Mouse (Mus musculus) embryonic facial prominence, embryonic 10.5 days (tissue): ENCODE results near the gene Rmdn3. TPM values are rescaled to one million over a fixed set of nuclear protein-coding genes. Genes with fewer than 3 reads are reported as not detected.

Experiments
- DNase-seq: peaks from one replicate; pipeline ENCODE4 v3.0.0-alpha.2; 2017; ENCODE audit warnings: low spot score
- H3K27ac ChIP-seq: fragments of 300-500 bp; sonication (generic); replicated peaks from 2 replicates; pipeline ENCODE4 v1.5.1; 2016; ENCODE audit warnings: mild to moderate bottlenecking
- H3K27me3 ChIP-seq: fragments of 300-500 bp; sonication (generic); replicated peaks from 2 replicates; pipeline ENCODE4 v1.6.1; 2016; ENCODE audit warnings: low read depth, mild to moderate bottlenecking; ENCODE audit not compliant: poor library complexity, severe bottlenecking
- H3K36me3 ChIP-seq: fragments of 300-500 bp; sonication (generic); replicated peaks from 2 replicates; pipeline ENCODE4 v1.6.1; 2016; ENCODE audit warnings: mild to moderate bottlenecking, moderate library complexity
- H3K4me1 ChIP-seq: fragments of 300-500 bp; sonication (generic); 2 replicates; pipeline ENCODE4 v1.6.1; 2016
- H3K4me3 ChIP-seq: fragments of 300-500 bp; sonication (generic); 2 replicates; pipeline ENCODE4 v1.5.1; 2016; ENCODE audit warnings: mild to moderate bottlenecking, moderate library complexity
- H3K9me3 ChIP-seq: fragments of 300-500 bp; sonication (generic); 2 replicates; pipeline ENCODE4 v1.6.1; 2016; ENCODE audit warnings: mild to moderate bottlenecking
- WGBS: fragments of 180-500 bp; shearing (Covaris S2); methylation state at CpG from one replicate; pipeline ENCODE4 v1.1.7; 2016; 5-methylcytosine and 5-hydroxymethylcytosine counted together
- polyA plus RNA-seq: library from polyadenylated mRNA; unstranded; fragments of >200 nt; fragmentation: Nextera tagmentation; extraction: Ambion mirVana; gene quantifications from 2 replicates; pipeline ENCODE4 v1.2.1, GENCODE M21; 2016

Gene Rmdn3
- polyA plus RNA-seq, 1 experiment from 2014 or later = 47.3 TPM

- 0 out of 2 replicates have a peak, but pooled peaks cover 6% of the 10 kb centered on the region for H3K27me3 ChIP-seq
- 90% methylated on average over 5 of the region's 5 CpGs for WGBS
- no peak overlapping the region for H3K4me3 ChIP-seq
- DNase-seq = no peak
- H3K4me1 ChIP-seq = peaks cover 32% of the 10 kb centered on the region
- H3K36me3 ChIP-seq = peaks cover 46% of the 10 kb centered on the region
- H3K27ac ChIP-seq = no peak overlapping the region
- H3K9me3 ChIP-seq = no peaks in the 10 kb centered on the region
Measured at GRCm38 (mm10) chr2:119177384-119177939, 20.6 kb upstream of the Rmdn3 start.

- Histone ChIP-seq H3K4me1 (peaks cover 37% of the 10 kb centered on the region), H3K9me3 (no peaks in the 10 kb centered on the region), H3K27ac (no peak overlapping the region), H3K27me3 (0 out of 2 replicates have a peak, but pooled peaks cover 6% of the 10 kb centered on the region), H3K4me3 (no peak overlapping the region), H3K36me3 (peaks cover 48% of the 10 kb centered on the region)
- DNase-seq = no peak
- WGBS = 61% methylated on average over 3 of the region's 3 CpGs
Measured at GRCm38 (mm10) chr2:119176761-119177160, 19.9 kb upstream of the Rmdn3 start.

GRCm38 (mm10) chr2:119175614-119176013 lies 18.8 kb upstream of the Rmdn3 start:
- 63% methylated on average over 6 of the region's 6 CpGs for WGBS
- DNase-seq = no peak
- no peak overlapping the region for H3K27ac ChIP-seq

GRCm38 (mm10) chr2:119174866-119175265 lies 18.0 kb upstream of the Rmdn3 start:
- no peak for DNase-seq
- no peak overlapping the region for H3K4me3 ChIP-seq
- H3K27ac ChIP-seq = no peak overlapping the region; the same call in 1 of the 2 replicates
- H3K9me3 ChIP-seq = no peaks in the 10 kb centered on the region
- peaks cover 38% of the 10 kb centered on the region for H3K4me1 ChIP-seq
- 53% methylated on average over 14 of the region's 14 CpGs for WGBS
- H3K27me3 ChIP-seq = peaks cover 9% of the 10 kb centered on the region; the same call in 1 of the 2 replicates
- H3K36me3 ChIP-seq = peaks cover 35% of the 10 kb centered on the region

More at GRCm38 (mm10) chr2:119175614-119176013, 18.8 kb upstream of the Rmdn3 start:
- 0 out of 2 replicates have a peak, but pooled peaks cover 6% of the 10 kb centered on the region for H3K27me3 ChIP-seq
- peaks cover 43% of the 10 kb centered on the region for H3K36me3 ChIP-seq
- no peaks in the 10 kb centered on the region for H3K9me3 ChIP-seq
- H3K4me3 ChIP-seq = no peak overlapping the region
- H3K4me1 ChIP-seq = peaks cover 38% of the 10 kb centered on the region

- no peak for DNase-seq
Measured at GRCm38 (mm10) chr2:119173991-119174651, 17.3 kb upstream of the Rmdn3 start, which contains the start of gene Gm14137. Gm14137 (plus strand) TSS chr2:119174509.

GRCm38 (mm10) chr2:119172862-119173576 lies 16.2 kb upstream of the Rmdn3 start:
- Histone ChIP-seq H3K4me1 (peaks cover 40% of the 10 kb centered on the region), H3K9me3 (no peaks in the 10 kb centered on the region), H3K4me3 (no peak overlapping the region), H3K27ac (no peak overlapping the region), H3K27me3 (peaks cover 28% of the 10 kb centered on the region), H3K36me3 (peaks cover 19% of the 10 kb centered on the region)
- 32% methylated on average over 13 of the region's 13 CpGs for WGBS
- no peak for DNase-seq

More at GRCm38 (mm10) chr2:119173991-119174651, 17.3 kb upstream of the Rmdn3 start, which contains the start of gene Gm14137:
- H3K36me3 ChIP-seq = peaks cover 28% of the 10 kb centered on the region
- 0 out of 2 replicates have a peak within 1 kb of the TSS, but pooled peaks have one; percentile 16 for H3K4me3 ChIP-seq
- peaks cover 38% of the 10 kb centered on the region for H3K4me1 ChIP-seq
- WGBS = 38% methylated on average over 8 of the region's 8 CpGs
- H3K9me3 ChIP-seq = no peaks in the 10 kb centered on the region
- peaks cover 17% of the 10 kb centered on the region for H3K27me3 ChIP-seq
- no peak within 1 kb of the TSS; the same call in 1 of the 2 replicates for H3K27ac ChIP-seq

- Histone ChIP-seq H3K36me3 (peaks cover 16% of the 10 kb centered on the region; the same call in 1 of the 2 replicates), H3K4me3 (no peak overlapping the region), H3K9me3 (no peaks in the 10 kb centered on the region), H3K27me3 (peaks cover 33% of the 10 kb centered on the region), H3K4me1 (peaks cover 46% of the 10 kb centered on the region), H3K27ac (no peak overlapping the region)
- DNase-seq = no peak
- WGBS = 87% methylated on average over 7 of the region's 7 CpGs
Measured at GRCm38 (mm10) chr2:119172446-119172845, 15.6 kb upstream of the Rmdn3 start.

- DNase-seq = no peak
- no peak overlapping the region for H3K27ac ChIP-seq
- H3K4me1 ChIP-seq = peaks cover 55% of the 10 kb centered on the region
- H3K27me3 ChIP-seq = peaks cover 42% of the 10 kb centered on the region
- WGBS = 72% methylated on average over 8 of the region's 8 CpGs
- no peak overlapping the region for H3K4me3 ChIP-seq
- H3K9me3 ChIP-seq = no peaks in the 10 kb centered on the region
- H3K36me3 ChIP-seq = peaks cover 16% of the 10 kb centered on the region; the same call in 1 of the 2 replicates
Measured at GRCm38 (mm10) chr2:119171574-119171973, 14.7 kb upstream of the Rmdn3 start.

- WGBS = 89% methylated on average over 2 of the region's 2 CpGs
- Histone ChIP-seq H3K36me3 (peaks cover 13% of the 10 kb centered on the region; the same call in 1 of the 2 replicates), H3K4me3 (no peak overlapping the region), H3K4me1 (peaks cover 52% of the 10 kb centered on the region), H3K27ac (no peak overlapping the region), H3K27me3 (peaks cover 55% of the 10 kb centered on the region), H3K9me3 (no peaks in the 10 kb centered on the region)
- no peak for DNase-seq
Measured at GRCm38 (mm10) chr2:119170282-119170681, 13.4 kb upstream of the Rmdn3 start.

GRCm38 (mm10) chr2:119167866-119168256 lies 11.0 kb upstream of the Rmdn3 start:
- Histone ChIP-seq H3K27me3 (peaks cover 63% of the 10 kb centered on the region), H3K4me1 (peaks cover 31% of the 10 kb centered on the region), H3K36me3 (peaks cover 6% of the 10 kb centered on the region; the same call in 1 of the 2 replicates), H3K9me3 (no peaks in the 10 kb centered on the region), H3K27ac (0 out of 2 replicates have a peak overlapping the region, but pooled peaks have one; percentile 8), H3K4me3 (peak overlapping the region; percentile 67)
- no peak for DNase-seq
- 3% methylated on average over 26 of the region's 26 CpGs for WGBS

GRCm38 (mm10) chr2:119166901-119167865 lies 10.3 kb upstream of the Rmdn3 start, which contains the start of gene Gchfr:
Gchfr (plus strand) TSS chr2:119167773.
- Histone ChIP-seq H3K27me3 (peaks cover 63% of the 10 kb centered on the region), H3K36me3 (peaks cover 5% of the 10 kb centered on the region; the same call in 1 of the 2 replicates), H3K4me1 (peaks cover 28% of the 10 kb centered on the region), H3K4me3 (peak within 1 kb of the TSS; percentile 67), H3K9me3 (no peaks in the 10 kb centered on the region), H3K27ac (peak within 1 kb of the TSS; percentile 8; the same call in 1 of the 2 replicates)
- WGBS = under 1% methylated on average over 60 of the region's 60 CpGs
- peak; percentile 82 for DNase-seq
